Mouse (Mus musculus) MN1 (cell line): ENCODE measurements at regions not wholly inside any gene's neighbourhood (a gene's known extent, or its start where the extent isn't known, plus 50 kb on each side); places are given as distances from the start of the nearest gene placed in this dataset.

ENCODE experiments used
- DNase-seq: peaks from one replicate; pipeline ENCODE4 v3.0.0-alpha.2; 2016; ENCODE audit warnings: low spot score

- peak; percentile 42 for DNase-seq
Measured at GRCm38 (mm10) chr12:13164791-13165190, 84.2 kb downstream of the Ddx1 start.

GRCm38 (mm10) chr12:13161051-13161450 lies 88.0 kb downstream of the Ddx1 start:
- DNase-seq: no peak

DNA sequence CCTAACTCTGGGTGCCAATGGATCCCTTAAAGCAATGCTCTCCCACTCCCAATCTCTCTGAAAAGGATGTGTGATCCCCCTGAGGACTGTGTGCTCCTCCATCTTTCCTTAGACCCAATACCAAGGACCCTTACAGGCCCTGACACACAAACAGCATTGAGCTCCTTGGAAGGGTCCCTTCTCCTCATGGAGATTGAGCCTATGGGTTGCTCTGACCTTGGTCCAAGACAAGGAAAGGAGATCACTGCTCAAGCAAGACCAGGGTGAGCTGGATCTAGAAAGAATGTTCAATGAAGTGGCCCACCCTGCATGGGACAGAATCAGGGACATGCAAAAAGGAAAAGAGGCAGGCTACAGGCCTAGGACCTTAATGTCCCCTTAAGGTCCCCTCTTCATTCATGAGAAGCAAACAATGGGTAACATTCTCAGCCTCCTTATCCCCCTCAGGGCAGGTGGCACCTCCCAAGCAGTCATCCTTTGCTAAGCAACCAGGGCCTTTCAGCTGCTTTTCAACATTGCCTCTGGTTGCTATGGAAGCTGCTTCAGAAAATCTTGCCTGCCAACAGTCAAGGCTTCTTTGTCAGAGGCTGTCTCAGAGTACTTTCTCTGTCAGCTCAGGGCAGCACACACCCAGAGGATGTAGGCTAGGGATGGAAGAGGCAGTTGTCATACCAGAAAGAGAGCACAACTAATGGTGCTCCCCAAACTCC lies 89.5 kb downstream of the Ddx1 start:
- DNase-seq: peak; percentile 19

DNA sequence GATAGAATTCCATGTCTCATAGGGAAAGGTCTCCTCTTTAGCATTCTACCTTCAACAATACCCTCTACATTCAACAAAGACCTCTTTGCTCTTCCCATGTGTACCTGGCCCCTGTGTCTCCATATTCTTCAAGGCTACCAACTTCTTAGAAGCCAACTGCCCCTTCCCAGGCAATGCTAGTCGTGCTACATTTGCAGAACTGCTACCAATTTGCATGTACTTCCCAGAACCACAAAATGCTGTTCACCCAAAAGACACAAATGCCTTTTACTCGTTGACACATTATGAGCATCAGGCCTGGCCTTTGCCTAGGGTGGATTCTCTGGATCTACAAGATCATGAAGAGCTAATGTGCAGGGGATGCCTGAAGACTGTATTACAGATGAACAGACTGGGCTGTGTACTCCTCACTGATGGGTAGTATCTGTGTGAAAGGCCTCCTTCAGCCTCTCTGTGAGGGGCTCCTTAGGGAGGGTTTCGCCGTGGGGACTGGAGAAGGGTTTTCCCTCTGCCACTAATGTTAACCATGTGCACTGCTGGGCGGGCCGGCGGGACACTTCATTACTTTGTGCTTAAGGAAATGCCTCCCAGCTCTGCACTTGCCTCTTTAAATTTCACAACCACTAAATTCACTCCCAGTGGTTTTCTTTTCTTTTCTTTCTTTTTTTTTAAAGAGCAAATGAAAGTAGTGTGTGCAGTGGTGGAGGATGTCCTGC lies 91.2 kb downstream of the Ddx1 start:
- no peak for DNase-seq

- no peak for DNase-seq
Measured at GRCm38 (mm10) chr12:13157089-13157488, 91.9 kb downstream of the Ddx1 start.

DNA sequence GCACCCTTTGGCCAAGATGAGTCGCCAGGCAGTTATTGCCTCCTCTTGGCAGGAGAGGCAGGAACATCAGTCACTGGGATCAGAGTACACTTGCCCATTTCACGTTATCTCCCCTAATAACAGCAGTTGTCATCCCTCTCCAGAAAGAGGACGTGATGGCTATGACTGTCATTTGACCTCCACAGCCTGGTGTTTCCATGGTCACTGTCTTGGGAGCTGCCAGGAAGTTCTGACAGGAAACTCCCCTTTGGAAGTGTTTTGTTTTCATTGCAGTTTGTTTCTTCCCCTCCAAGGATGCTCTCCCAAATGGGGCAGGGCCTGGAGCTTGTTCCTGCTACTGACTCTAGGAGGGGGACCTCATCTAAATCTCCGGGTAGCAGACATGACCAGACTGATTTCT lies 98.3 kb downstream of the Ddx1 start:
- DNase-seq: peak; percentile 17

GRCm38 (mm10) chr12:13147251-13147650 lies 101.8 kb downstream of the Ddx1 start:
- DNase-seq: no peak

GRCm38 (mm10) chr12:13145186-13146115 lies 103.6 kb downstream of the Ddx1 start:
- DNase-seq: no peak

DNA sequence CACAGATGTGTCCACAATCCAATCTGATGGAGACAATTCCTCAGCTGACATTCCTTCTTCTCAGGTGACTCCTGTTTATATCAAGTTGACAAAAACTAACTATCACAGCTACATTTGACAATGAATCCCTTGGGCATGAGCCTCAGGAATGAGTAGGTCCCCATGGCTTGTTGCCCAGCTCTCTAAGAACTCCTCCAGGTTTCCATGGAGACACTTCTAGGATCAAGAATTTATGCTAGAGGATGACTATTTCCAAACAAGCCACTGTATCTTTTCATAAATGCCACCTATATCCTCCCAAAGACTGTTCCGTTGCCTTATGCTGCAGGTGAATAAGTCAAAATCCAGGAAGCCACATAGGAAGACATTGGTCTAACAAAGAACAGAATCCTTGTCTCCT lies 104.3 kb downstream of the Ddx1 start:
- no peak for DNase-seq

- peak; percentile 53 for DNase-seq
Measured at GRCm38 (mm10) chr12:13140636-13141035, 108.4 kb downstream of the Ddx1 start.

GRCm38 (mm10) chr12:13139189-13139588 lies 109.8 kb downstream of the Ddx1 start:
- DNase-seq: no peak

- DNase-seq: peak; percentile 21
Measured at GRCm38 (mm10) chr12:13134168-13134567, 114.8 kb downstream of the Ddx1 start.

DNA sequence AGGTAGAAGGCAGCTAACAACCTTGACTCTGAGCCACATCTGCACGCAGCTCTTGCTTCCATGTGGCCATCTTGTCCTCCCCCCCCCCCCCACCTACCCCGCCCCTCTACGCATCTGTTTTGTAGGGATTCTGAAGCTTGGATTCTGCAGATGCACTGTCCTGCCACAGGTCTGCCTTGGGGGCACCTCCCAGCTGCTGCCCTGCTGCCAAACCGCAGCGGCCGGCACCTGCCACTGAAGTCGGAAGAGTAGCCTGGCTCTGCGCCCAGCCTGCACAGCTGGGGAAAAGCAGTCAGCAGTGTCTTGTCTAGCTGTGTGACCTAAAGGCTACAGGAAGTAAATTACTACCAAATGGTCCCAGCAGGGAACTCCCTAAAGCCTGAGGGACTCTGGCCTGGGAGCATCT lies 119.3 kb downstream of the Ddx1 start:
- DNase-seq: peak; percentile 96

DNA sequence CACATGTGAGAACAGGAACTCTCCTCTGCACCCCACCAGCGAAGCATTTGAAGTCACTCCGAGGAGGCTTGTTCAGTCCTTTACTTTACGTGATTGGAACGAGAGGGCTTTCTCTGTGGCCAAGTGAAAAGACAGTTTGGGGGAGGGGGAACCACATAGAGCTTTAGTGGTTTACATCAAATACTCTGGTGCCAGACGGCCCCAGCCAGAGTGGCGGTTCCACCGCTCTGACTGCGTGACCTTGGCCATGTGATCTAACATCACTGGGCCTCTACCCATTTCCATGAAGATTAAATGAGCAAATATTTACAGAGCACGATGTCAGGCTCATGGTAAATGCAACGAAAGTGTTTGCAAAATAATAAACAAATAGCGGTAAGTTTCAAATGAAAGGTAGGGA lies 121.6 kb downstream of the Ddx1 start:
- no peak for DNase-seq

DNA sequence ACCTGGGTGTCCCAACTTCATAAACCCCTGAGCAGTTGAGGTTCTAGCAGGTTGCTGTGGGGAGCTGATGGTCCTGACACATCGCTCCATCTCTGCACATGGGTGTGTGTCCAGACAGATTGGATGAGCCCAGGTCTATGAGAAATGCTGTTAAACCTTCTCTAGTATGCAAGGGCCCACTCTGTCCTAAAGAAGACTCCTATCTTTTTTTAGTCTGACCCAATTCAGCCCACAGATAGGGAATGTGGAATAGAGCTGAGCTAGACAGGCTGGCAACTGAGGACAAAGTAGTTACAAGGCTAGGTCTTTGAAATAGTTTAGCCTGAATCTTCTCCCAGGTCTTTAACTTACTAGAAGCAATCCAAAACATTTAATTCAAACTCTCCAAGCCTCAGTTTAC lies 124.0 kb downstream of the Ddx1 start:
- DNase-seq: no peak

- no peak for DNase-seq
Measured at GRCm38 (mm10) chr12:13122282-13122681, 126.7 kb downstream of the Ddx1 start.

GRCm38 (mm10) chr12:13120581-13120980 lies 128.4 kb downstream of the Ddx1 start:
- no peak for DNase-seq

- no peak for DNase-seq
Measured at GRCm38 (mm10) chr12:13119653-13120052, 129.4 kb downstream of the Ddx1 start.

- DNase-seq: peak; percentile 61
Measured at GRCm38 (mm10) chr12:13118026-13118425, 131.0 kb downstream of the Ddx1 start.

DNA sequence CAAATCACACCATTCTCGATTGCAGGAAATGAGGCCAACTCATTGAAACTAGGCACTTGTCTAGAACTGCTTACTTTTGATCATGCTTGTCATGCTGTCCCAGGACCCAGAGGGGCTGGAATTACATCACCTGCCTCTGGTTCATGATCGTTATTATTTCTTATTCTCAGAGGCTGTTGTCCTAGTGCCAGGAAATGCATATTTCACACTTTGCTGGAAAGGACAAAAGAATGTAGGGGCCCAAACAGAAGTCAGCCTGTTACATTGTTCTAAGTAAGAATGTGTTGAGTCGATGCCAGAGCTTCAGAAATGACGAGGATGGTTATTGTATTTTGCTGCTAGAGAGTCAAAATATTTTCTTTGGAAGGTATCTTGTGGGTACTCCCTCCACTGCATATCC lies 134.7 kb downstream of the Ddx1 start:
- no peak for DNase-seq

- DNase-seq: no peak
Measured at GRCm38 (mm10) chr12:13106931-13107330, 142.1 kb downstream of the Ddx1 start.

DNA sequence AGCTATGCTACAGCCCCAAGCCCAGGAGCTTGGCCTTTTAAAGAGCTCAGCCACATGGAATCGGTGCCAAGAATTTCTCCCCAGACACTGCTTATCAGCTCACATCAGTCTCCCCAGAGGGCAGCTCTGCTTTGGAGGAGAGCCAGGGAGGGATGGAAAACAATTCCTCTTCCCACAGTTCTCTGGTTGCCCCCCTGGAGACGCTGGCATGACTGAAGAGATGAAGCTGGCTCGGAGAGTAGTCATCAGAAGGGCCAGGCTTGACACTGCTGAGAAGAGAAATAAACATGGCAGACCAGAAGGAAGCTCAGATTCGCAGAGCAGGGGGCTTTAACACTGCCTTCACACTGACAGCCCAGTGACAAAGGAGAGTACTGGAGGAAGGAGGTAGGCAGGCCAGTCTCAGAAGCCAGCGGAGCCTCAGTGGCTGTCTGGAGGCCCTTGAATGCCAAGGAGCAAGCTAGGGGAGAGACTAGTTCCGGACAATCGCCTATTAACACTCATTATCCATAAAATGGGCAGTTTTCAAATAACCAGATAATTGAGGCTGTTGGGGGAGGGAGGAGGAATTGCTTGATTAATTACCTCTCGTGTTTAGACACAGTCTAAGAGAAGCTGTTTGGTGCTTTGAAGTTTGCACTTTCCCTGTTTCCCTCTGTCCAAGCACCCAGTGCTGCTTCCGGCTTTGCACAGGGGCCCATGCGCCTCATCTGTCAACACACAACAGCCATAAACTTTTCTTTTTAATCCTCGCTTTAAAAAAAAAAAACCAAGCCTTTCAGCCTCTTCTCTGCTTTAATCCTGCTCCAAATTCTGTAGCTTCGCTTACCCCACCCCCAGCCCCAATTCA lies 148.3 kb downstream of the Ddx1 start:
- DNase-seq: peak; percentile 93
